Mouse (Mus musculus) hindbrain, embryonic 10.5 days (tissue): ENCODE measurements around the gene Klhdc1. TPM values are rescaled to one million over a fixed set of nuclear protein-coding genes. Genes with fewer than 3 reads are reported as not detected.

Experiments
- DNase-seq: peaks from one replicate; pipeline ENCODE4 v3.0.0-alpha.2; 2017; ENCODE audit warnings: low spot score
- H3K27ac ChIP-seq: fragments of 300-500 bp; sonication (generic); 2 replicates; pipeline ENCODE4 v1.5.1; 2016; ENCODE audit warnings: mild to moderate bottlenecking, moderate library complexity
- H3K27me3 ChIP-seq: fragments of 300-500 bp; sonication (generic); 2 replicates; pipeline ENCODE4 v1.6.1; 2016; ENCODE audit warnings: mild to moderate bottlenecking; ENCODE audit not compliant: poor library complexity, insufficient read depth, severe bottlenecking
- H3K36me3 ChIP-seq: fragments of 300-500 bp; sonication (generic); 2 replicates; pipeline ENCODE4 v1.6.1; 2016; ENCODE audit warnings: mild to moderate bottlenecking, moderate library complexity
- H3K4me1 ChIP-seq: fragments of 300-500 bp; sonication (generic); replicated peaks from 2 replicates; pipeline ENCODE4 v1.6.1; 2016; ENCODE audit warnings: mild to moderate bottlenecking
- H3K4me3 ChIP-seq: fragments of 300-500 bp; sonication (generic); 2 replicates; pipeline ENCODE4 v1.5.1; 2016; ENCODE audit warnings: mild to moderate bottlenecking, moderate library complexity
- H3K9me3 ChIP-seq: fragments of 300-500 bp; sonication (generic); 2 replicates; pipeline ENCODE4 v1.6.1; 2016; ENCODE audit warnings: mild to moderate bottlenecking, moderate library complexity
- WGBS: fragments of 180-500 bp; shearing (Covaris S2); methylation state at CpG from one replicate; pipeline ENCODE4 v1.1.7; 2016; 5-methylcytosine and 5-hydroxymethylcytosine counted together
- polyA plus RNA-seq: library from polyadenylated mRNA; unstranded; fragments of >200 nt; fragmentation: Nextera tagmentation; extraction: Ambion mirVana; gene quantifications from 2 replicates; pipeline ENCODE4 v1.2.1, GENCODE M21; 2016

Gene Klhdc1
- polyA plus RNA-seq, 1 experiment from 2014 or later = 1.9 TPM

DNA sequence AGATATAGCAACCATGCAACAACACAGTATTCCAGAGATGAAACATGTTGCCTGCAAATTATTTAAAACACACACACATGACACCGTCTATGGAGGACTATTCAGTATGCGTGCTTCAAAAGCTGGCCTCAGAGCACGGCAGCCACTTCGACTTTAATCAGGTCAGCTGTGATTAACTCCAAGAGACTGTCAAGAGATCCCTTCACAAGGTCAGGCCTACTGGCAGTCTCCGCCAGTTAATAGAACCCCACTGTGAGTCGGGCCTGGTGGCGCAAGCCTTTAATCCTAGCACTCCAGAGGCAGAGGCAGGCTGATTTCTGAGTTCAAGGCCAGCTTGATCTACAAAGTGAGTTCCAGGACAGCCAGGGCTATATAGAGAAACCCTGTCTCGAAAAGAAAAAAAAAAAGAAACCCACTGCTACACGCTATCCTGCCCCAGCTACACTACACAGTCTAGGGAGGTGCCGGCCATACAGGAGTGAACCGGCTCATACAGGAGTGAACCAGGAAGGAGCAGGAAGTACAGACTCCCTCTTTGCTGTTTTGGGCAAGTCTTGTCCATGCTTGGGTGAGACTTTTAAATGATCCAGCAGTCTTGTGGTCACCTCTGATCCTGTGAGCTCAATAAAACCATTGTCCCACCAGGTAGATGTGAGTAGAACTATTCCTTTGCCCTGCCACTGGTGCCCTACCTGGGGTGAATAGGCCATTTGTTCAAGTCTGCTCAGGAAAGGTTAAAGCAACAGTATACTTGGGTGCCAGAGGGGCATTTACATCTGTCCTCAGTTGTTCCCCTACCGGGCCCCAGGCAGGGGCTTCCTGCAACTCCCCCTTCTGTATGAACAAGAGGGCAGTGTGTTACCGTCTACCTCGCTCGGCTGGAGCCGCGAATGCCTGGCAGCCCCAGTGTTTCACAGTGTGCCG lies 30.7 kb upstream of the Klhdc1 start:
- no peaks in the 10 kb centered on the region for H3K4me1 ChIP-seq
- DNase-seq = no peak
- no peak overlapping the region for H3K27ac ChIP-seq
- H3K27me3 ChIP-seq = no peaks in the 10 kb centered on the region
- no peak overlapping the region for H3K4me3 ChIP-seq
- 89% methylated on average over 18 of the region's 18 CpGs for WGBS
- H3K36me3 ChIP-seq = peaks cover 95% of the 10 kb centered on the region
- no peaks in the 10 kb centered on the region for H3K9me3 ChIP-seq

DNA sequence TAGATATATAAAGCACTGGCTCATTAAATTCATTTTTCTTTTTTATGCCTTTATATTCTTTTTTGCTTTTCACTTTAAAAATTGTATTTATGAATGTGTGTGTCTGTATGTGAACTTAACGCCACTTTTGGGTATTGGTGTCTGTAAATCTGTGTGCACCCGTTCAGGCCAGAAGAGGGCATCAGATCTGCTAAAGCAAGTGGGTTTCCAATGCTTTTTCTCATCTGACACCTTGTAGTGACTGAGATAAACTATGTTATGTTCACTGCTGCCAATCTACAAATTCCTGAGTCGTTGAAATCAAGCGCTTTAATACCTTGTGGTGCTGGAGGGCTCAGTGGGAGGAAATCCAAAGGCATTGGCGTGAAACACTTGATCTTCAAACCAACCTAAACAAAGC lies 29.9 kb upstream of the Klhdc1 start:
- H3K4me3 ChIP-seq = no peak overlapping the region
- no peaks in the 10 kb centered on the region for H3K27me3 ChIP-seq
- H3K36me3 ChIP-seq = peaks cover 100% of the 10 kb centered on the region
- H3K4me1 ChIP-seq = no peaks in the 10 kb centered on the region
- 89% methylated on average over 5 of the region's 5 CpGs for WGBS
- DNase-seq = no peak
- H3K9me3 ChIP-seq = no peaks in the 10 kb centered on the region
- no peak overlapping the region for H3K27ac ChIP-seq

DNA sequence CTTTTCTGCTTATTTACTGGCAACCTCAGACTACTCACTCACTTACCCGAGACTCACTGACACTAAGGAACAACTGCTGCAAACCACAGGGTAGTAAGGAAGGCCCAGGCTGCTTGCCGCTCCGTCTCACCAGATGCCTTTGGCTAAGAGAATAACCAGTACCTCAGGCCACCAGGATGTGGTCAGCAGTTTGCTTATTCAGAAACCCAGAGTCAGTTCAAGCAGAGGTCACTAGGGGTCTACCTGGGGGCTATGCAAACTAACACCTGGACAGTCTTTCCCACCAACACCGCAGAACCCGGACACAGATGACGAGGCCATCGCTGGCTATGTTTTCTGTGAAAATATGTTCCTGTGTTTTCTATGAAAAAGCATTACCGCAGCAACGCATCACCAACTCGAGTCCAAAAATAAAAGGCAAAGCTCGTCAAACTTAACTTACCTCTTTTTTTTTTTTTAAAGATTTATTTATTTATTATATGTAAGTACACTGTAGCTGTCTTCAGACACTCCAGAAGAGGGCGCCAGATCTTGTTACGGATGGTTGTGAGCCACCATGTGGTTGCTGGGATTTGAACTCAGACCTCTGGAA lies 27.7 kb upstream of the Klhdc1 start:
- DNase-seq = no peak
- no peak overlapping the region for H3K27ac ChIP-seq
- H3K9me3 ChIP-seq = no peaks in the 10 kb centered on the region
- no peaks in the 10 kb centered on the region for H3K27me3 ChIP-seq
- H3K4me1 ChIP-seq = no peaks in the 10 kb centered on the region
- 94% methylated on average over 13 of the region's 13 CpGs for WGBS
- no peak overlapping the region for H3K4me3 ChIP-seq
- peaks cover 100% of the 10 kb centered on the region for H3K36me3 ChIP-seq

DNA sequence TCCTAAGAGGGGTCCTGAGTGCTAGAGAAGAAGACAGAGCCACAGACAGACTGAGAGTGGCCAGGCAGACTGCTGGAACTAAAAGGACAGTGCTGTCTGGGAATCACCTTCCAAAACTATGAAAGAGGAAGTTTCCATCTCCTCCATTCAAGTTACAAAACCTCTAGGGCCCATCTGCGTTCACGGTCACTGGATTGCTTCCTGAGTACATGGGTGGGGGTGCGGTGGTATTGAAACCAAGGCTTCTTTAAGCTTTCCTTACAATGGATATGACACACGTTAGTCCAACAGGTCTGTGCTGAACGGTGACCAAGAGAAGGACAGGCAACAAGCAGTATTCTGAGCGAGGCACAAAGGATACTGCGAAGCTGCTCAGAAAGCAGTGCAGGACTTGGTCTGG lies 26.6 kb upstream of the Klhdc1 start:
- no peak overlapping the region for H3K4me3 ChIP-seq
- H3K4me1 ChIP-seq = no peaks in the 10 kb centered on the region
- H3K27ac ChIP-seq = no peak overlapping the region
- no peaks in the 10 kb centered on the region for H3K27me3 ChIP-seq
- 95% methylated on average over 7 of the region's 7 CpGs for WGBS
- H3K36me3 ChIP-seq = peaks cover 100% of the 10 kb centered on the region
- no peak for DNase-seq
- H3K9me3 ChIP-seq = no peaks in the 10 kb centered on the region

- H3K27ac ChIP-seq = no peak overlapping the region
- no peaks in the 10 kb centered on the region for H3K27me3 ChIP-seq
- peaks cover 100% of the 10 kb centered on the region for H3K36me3 ChIP-seq
- H3K4me3 ChIP-seq = no peak overlapping the region
- H3K9me3 ChIP-seq = no peaks in the 10 kb centered on the region
- no peaks in the 10 kb centered on the region for H3K4me1 ChIP-seq
- 90% methylated on average over 3 of the region's 3 CpGs for WGBS
- no peak for DNase-seq
Measured at GRCm38 (mm10) chr12:69215000-69215785, 25.8 kb upstream of the Klhdc1 start.

DNA sequence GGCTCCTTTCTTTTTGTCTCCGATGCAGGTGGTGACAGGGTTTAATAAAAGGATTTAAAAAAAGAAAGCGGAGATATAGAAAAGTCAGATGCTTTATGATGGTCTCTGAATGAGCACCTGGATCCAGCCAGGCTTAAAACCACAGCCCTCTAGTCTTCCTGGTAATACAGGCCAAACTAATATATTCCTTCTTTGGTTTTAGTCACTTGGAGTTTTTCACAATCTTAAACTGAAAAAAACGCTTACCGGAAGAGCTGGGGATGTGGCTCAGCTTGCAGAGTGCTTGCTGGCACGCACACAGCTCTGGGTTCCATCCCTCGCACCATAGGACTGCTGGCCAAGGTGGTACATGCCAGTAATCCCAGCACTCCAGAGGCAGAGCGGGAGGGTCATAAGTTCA lies 24.4 kb upstream of the Klhdc1 start:
- DNase-seq = no peak
- Histone ChIP-seq H3K9me3 (no peaks in the 10 kb centered on the region), H3K36me3 (peaks cover 100% of the 10 kb centered on the region), H3K27ac (no peak overlapping the region), H3K27me3 (no peaks in the 10 kb centered on the region), H3K4me3 (no peak overlapping the region), H3K4me1 (no peaks in the 10 kb centered on the region)
- 96% methylated on average over 7 of the region's 7 CpGs for WGBS

DNA sequence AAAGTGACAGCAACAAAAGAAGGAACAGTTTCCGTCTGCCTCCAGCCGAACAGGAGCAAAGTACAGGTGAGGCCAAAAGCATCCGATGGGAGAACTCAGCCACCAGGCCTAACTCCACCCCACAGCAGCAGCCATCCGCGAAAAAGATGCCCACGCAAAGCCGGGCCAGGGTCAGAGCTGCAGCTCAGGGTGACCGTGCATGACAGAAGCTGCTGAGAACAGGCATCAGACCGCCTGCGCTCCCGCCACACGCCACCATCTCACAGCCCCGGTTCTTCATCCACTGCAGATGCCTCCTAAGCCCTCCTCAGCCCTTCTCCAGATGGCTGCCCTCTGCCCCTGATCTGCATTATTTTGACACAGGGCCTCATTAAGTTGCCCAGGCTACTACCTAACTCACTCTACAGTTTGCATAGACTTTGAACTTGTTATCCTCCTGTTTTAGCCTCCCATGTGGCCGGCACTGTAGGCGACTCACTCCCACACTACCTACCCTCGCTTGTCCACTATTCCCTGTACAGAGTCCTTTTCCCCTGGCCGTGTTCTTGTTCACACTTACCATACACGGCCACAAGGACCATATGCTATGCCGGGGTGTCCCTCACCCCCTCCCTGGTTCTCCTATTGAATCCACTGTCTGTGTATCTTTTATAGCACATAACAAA lies 20.2 kb upstream of the Klhdc1 start:
- no peak for DNase-seq
- Histone ChIP-seq H3K27ac (no peak overlapping the region), H3K4me3 (no peak overlapping the region), H3K9me3 (no peaks in the 10 kb centered on the region), H3K4me1 (no peaks in the 10 kb centered on the region), H3K27me3 (no peaks in the 10 kb centered on the region), H3K36me3 (peaks cover 90% of the 10 kb centered on the region)
- 91% methylated on average over 19 of the region's 19 CpGs for WGBS

- Histone ChIP-seq H3K4me3 (peak within 1 kb of the TSS; percentile 76), H3K36me3 (peaks cover 30% of the 10 kb centered on the region), H3K27me3 (no peaks in the 10 kb centered on the region), H3K4me1 (peaks cover 7% of the 10 kb centered on the region; the same call in 1 of the 2 replicates), H3K27ac (peak within 1 kb of the TSS; percentile 93), H3K9me3 (no peaks in the 10 kb centered on the region)
- under 1% methylated on average over 37 of the region's 37 CpGs for WGBS
- DNase-seq = peak; percentile 89
Measured at GRCm38 (mm10) chr12:69227776-69228466, 13.1 kb upstream of the Klhdc1 start, which contains the start of gene Pole2. Pole2 (minus strand) TSS chr12:69228195.

DNA sequence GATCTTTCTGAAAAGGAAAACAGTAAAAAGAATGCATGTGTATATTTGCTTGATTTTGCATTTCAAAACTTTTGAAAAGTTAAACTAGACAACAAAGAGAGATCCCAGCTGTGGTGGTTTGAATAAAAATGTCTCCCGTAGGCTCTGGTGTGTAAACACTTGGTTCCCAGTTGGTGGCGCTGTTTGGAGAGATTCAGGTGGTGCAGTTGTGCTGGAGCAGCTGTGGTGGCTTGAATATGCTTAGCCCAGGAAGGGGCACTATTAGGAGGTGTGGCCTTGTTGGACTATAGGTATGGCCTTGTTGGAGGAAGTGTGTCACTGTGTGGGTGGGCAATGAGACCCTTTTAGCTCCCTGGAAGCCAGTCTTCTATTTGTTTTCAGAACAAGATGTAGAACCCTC lies 11.7 kb upstream of the Klhdc1 start:
- peaks cover 18% of the 10 kb centered on the region for H3K36me3 ChIP-seq
- no peaks in the 10 kb centered on the region for H3K27me3 ChIP-seq
- H3K9me3 ChIP-seq = no peaks in the 10 kb centered on the region
- 69% methylated on average over 2 of the region's 2 CpGs for WGBS
- peaks cover 7% of the 10 kb centered on the region; the same call in 1 of the 2 replicates for H3K4me1 ChIP-seq
- no peak overlapping the region for H3K27ac ChIP-seq
- H3K4me3 ChIP-seq = no peak overlapping the region
- no peak for DNase-seq

DNA sequence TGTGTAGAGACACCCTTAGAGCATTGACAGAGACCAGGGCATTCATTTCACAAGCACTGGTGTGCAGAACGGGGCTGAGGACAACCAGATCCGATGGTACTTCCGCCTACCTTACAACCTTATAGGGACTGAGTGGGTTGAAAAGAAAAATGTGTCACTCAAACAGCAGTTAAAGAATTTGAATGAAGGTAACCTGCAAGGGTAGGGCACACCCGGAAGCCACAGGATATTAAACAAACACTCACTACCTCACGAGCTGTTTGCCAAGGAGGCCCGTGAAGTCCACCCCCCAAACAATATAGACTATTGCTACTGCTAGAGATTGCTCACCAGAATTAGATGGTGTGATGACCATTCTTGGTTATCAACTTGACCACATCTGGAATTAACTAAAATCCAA lies 5.2 kb upstream of the Klhdc1 start:
- Histone ChIP-seq H3K27ac (no peak overlapping the region), H3K27me3 (no peaks in the 10 kb centered on the region)
- WGBS = 93% methylated on average over 6 of the region's 6 CpGs

DNA sequence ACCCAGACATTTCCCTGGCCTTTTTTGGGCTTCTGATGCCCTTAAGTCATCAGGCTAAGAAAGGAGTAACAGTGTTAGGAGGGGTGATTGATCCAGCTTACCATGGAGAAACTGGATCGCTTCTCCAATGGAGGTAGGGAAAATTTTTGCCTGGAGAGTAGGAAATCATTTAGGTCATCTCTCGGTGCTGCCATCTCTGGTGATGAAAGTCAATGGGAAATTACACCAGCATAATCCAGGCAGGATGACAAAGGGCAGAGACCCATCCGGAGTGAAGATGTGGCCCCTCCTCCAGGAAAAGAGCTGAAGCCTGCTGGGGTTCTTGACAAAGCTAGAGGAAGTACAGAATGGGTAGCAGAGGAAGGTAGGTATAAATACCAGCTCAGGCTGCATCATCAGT lies 2.7 kb upstream of the Klhdc1 start:
- H3K4me3 ChIP-seq = no peak overlapping the region
- WGBS = 48% methylated on average over 3 of the region's 3 CpGs
- DNase-seq = no peak

More for the DNA sequence above, 5.2 kb upstream of the Klhdc1 start:
- H3K36me3 ChIP-seq = no peaks in the 10 kb centered on the region
- peaks cover 3% of the 10 kb centered on the region; the same call in 1 of the 2 replicates for H3K4me1 ChIP-seq
- no peak overlapping the region for H3K4me3 ChIP-seq
- H3K9me3 ChIP-seq = no peaks in the 10 kb centered on the region
- DNase-seq = no peak

GRCm38 (mm10) chr12:69241405-69241770 lies 412 bp downstream of the Klhdc1 start:
- Histone ChIP-seq H3K9me3 (no peaks in the 10 kb centered on the region), H3K27ac (peak overlapping the region; percentile 95), H3K4me3 (peak overlapping the region; percentile 71), H3K36me3 (no peaks in the 10 kb centered on the region), H3K27me3 (no peaks in the 10 kb centered on the region), H3K4me1 (peaks cover 21% of the 10 kb centered on the region; the same call in 1 of the 2 replicates)
- WGBS = 1% methylated on average over 3 of the region's 3 CpGs
- no peak for DNase-seq

More for the DNA sequence above, 2.7 kb upstream of the Klhdc1 start:
- Histone ChIP-seq H3K4me1 (peaks cover 21% of the 10 kb centered on the region; the same call in 1 of the 2 replicates), H3K27ac (no peak overlapping the region), H3K9me3 (no peaks in the 10 kb centered on the region), H3K27me3 (no peaks in the 10 kb centered on the region), H3K36me3 (no peaks in the 10 kb centered on the region)
